Mouse (Mus musculus) hindbrain, embryonic 12.5 days (tissue): ENCODE data around the gene Chrd. TPM values are rescaled to one million over a fixed set of nuclear protein-coding genes. Genes with fewer than 3 reads are reported as not detected.

Source experiments
- ATAC-seq: fragments of 200-750 bp; cut with Nextera tagmentation; 2 replicates; pipeline ENCODE4 v1.8.0; 2017; ENCODE audit warnings: moderate TSS enrichment; ENCODE audit not compliant: low FRiP score
- H3K27ac ChIP-seq: fragments of 300-500 bp; sonication (generic); 2 replicates; pipeline ENCODE4 v1.5.1; 2016; ENCODE audit warnings: mild to moderate bottlenecking
- H3K27me3 ChIP-seq: fragments of 300-500 bp; sonication (generic); 2 replicates; pipeline ENCODE4 v1.6.1; 2016; ENCODE audit warnings: mild to moderate bottlenecking
- H3K36me3 ChIP-seq: fragments of 300-500 bp; sonication (generic); 2 replicates; pipeline ENCODE4 v1.6.1; 2016; ENCODE audit warnings: mild to moderate bottlenecking
- H3K4me1 ChIP-seq: fragments of 300-500 bp; sonication (generic); 2 replicates; pipeline ENCODE4 v1.6.1; 2016
- H3K4me2 ChIP-seq: fragments of 300-500 bp; sonication (generic); replicated peaks from 2 replicates; pipeline ENCODE4 v1.6.1; 2016; ENCODE audit warnings: mild to moderate bottlenecking
- H3K4me3 ChIP-seq: fragments of 300-500 bp; sonication (generic); 2 replicates; pipeline ENCODE4 v1.5.1; 2016; ENCODE audit warnings: mild to moderate bottlenecking
- H3K9ac ChIP-seq: fragments of 300-500 bp; sonication (generic); 2 replicates; pipeline ENCODE4 v1.6.1; 2016; ENCODE audit warnings: mild to moderate bottlenecking, moderate library complexity
- H3K9me3 ChIP-seq: fragments of 300-500 bp; sonication (generic); replicated peaks from 2 replicates; pipeline ENCODE4 v1.6.1; 2016; ENCODE audit warnings: mild to moderate bottlenecking
- WGBS: fragments of 180-500 bp; shearing (Covaris S2); methylation state at CpG from one replicate; pipeline ENCODE4 v1.1.7; 2016; 5-methylcytosine and 5-hydroxymethylcytosine counted together
- polyA plus RNA-seq: library from polyadenylated mRNA; unstranded; fragments of >200 nt; fragmentation: Nextera tagmentation; extraction: Ambion mirVana; gene quantifications from 2 replicates; pipeline ENCODE4 v1.2.1, GENCODE M21; 2016

Gene Chrd
- polyA plus RNA-seq, 1 experiment from 2014 or later = 6.0 TPM

GRCm38 (mm10) chr16:20702522-20702893 is 30.4 kb upstream of the Chrd start:
- H3K4me3 ChIP-seq = no peak overlapping the region
- 5% methylated on average over 8 of the region's 8 CpGs for WGBS
- peak overlapping the region; percentile 84 for H3K27ac ChIP-seq
- H3K9ac ChIP-seq = 0 out of 2 replicates have a peak overlapping the region, but pooled peaks have one; percentile 14
- no peaks in the 10 kb centered on the region for H3K9me3 ChIP-seq
- peak; percentile 58 for ATAC-seq
- peaks cover 27% of the 10 kb centered on the region for H3K4me1 ChIP-seq
- peak overlapping the region; percentile 16; the same call in 1 of the 2 replicates for H3K4me2 ChIP-seq
- peaks cover 47% of the 10 kb centered on the region for H3K36me3 ChIP-seq
- no peaks in the 10 kb centered on the region for H3K27me3 ChIP-seq

- peaks cover 27% of the 10 kb centered on the region for H3K4me1 ChIP-seq
- H3K36me3 ChIP-seq = peaks cover 53% of the 10 kb centered on the region
Observed at GRCm38 (mm10) chr16:20703071-20703470, 29.9 kb upstream of the Chrd start.

GRCm38 (mm10) chr16:20703699-20704400 is 29.1 kb upstream of the Chrd start:
- H3K27ac ChIP-seq = no peak overlapping the region
- peaks cover 60% of the 10 kb centered on the region for H3K36me3 ChIP-seq
- H3K27me3 ChIP-seq = no peaks in the 10 kb centered on the region
- H3K4me1 ChIP-seq = peaks cover 27% of the 10 kb centered on the region
- WGBS = 95% methylated on average over 6 of the region's 6 CpGs
- no peak overlapping the region for H3K4me3 ChIP-seq
- H3K9ac ChIP-seq = no peak overlapping the region
- ATAC-seq = no peak
- H3K4me2 ChIP-seq = no peak overlapping the region
- H3K9me3 ChIP-seq = no peaks in the 10 kb centered on the region

More at GRCm38 (mm10) chr16:20703071-20703470, 29.9 kb upstream of the Chrd start:
- H3K27ac ChIP-seq = no peak overlapping the region
- ATAC-seq = peak; percentile 4; the same call in 1 of the 2 replicates
- 0 out of 2 replicates have a peak overlapping the region, but pooled peaks have one; percentile 3 for H3K9ac ChIP-seq
- no peak overlapping the region for H3K4me2 ChIP-seq
- no peak overlapping the region for H3K4me3 ChIP-seq
- H3K27me3 ChIP-seq = no peaks in the 10 kb centered on the region
- 92% methylated on average over 10 of the region's 10 CpGs for WGBS
- H3K9me3 ChIP-seq = no peaks in the 10 kb centered on the region

- WGBS = 73% methylated on average over 3 of the region's 3 CpGs
- H3K9me3 ChIP-seq = no peaks in the 10 kb centered on the region
- no peak for ATAC-seq
- no peak overlapping the region for H3K9ac ChIP-seq
- H3K4me1 ChIP-seq = peaks cover 21% of the 10 kb centered on the region
- no peak overlapping the region for H3K27ac ChIP-seq
- H3K4me3 ChIP-seq = no peak overlapping the region
- H3K27me3 ChIP-seq = no peaks in the 10 kb centered on the region
- H3K36me3 ChIP-seq = peaks cover 54% of the 10 kb centered on the region
- H3K4me2 ChIP-seq = no peak overlapping the region
Observed at GRCm38 (mm10) chr16:20705786-20706185, 27.1 kb upstream of the Chrd start.

DNA sequence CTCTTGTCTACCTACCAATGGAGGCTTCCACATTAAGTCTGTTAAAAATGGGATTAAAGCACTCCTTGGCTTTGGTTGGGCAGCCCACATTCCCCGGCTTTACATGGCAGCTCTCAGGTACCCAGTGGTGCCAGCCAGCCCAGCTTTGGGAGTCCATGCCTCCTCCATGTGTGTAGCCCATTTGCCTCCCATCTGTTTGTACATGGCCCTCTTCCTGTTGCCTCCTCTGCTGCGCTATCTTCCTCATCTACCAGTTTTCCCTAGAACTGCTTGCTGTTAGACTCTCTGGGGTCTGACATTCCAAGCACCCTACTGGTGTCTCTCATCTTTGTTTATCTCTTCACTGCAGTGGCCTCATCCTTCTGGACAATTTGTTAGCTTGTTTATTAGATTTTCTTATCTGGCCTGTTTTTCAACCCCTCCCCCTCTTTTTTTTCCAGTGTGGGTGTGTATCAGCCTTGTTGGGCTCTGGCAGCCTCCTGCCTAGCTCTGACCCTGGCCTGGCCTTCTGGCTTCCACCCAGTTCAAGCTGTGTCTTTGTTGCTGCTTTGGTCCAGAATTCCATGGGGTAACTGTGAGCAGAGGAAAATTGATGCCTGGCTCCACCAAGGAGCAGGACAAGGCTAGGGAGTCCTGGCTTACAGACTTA is 26.4 kb upstream of the Chrd start:
- Histone ChIP-seq H3K9me3 (no peaks in the 10 kb centered on the region), H3K27me3 (no peaks in the 10 kb centered on the region), H3K36me3 (peaks cover 61% of the 10 kb centered on the region), H3K4me3 (no peak overlapping the region), H3K27ac (no peak overlapping the region), H3K9ac (no peak overlapping the region), H3K4me2 (no peak overlapping the region), H3K4me1 (peaks cover 17% of the 10 kb centered on the region)
- 93% methylated on average over 2 of the region's 2 CpGs for WGBS
- no peak for ATAC-seq

GRCm38 (mm10) chr16:20708220-20708938 is 24.5 kb upstream of the Chrd start:
- WGBS = 92% methylated on average over 21 of the region's 21 CpGs
- H3K9me3 ChIP-seq = no peaks in the 10 kb centered on the region
- no peak overlapping the region for H3K4me3 ChIP-seq
- ATAC-seq = peak; percentile 1; the same call in 1 of the 2 replicates
- peaks cover 2% of the 10 kb centered on the region for H3K4me1 ChIP-seq
- H3K9ac ChIP-seq = no peak overlapping the region; the same call in 1 of the 2 replicates
- H3K27ac ChIP-seq = no peak overlapping the region
- H3K36me3 ChIP-seq = peaks cover 71% of the 10 kb centered on the region
- no peak overlapping the region for H3K4me2 ChIP-seq
- H3K27me3 ChIP-seq = no peaks in the 10 kb centered on the region

DNA sequence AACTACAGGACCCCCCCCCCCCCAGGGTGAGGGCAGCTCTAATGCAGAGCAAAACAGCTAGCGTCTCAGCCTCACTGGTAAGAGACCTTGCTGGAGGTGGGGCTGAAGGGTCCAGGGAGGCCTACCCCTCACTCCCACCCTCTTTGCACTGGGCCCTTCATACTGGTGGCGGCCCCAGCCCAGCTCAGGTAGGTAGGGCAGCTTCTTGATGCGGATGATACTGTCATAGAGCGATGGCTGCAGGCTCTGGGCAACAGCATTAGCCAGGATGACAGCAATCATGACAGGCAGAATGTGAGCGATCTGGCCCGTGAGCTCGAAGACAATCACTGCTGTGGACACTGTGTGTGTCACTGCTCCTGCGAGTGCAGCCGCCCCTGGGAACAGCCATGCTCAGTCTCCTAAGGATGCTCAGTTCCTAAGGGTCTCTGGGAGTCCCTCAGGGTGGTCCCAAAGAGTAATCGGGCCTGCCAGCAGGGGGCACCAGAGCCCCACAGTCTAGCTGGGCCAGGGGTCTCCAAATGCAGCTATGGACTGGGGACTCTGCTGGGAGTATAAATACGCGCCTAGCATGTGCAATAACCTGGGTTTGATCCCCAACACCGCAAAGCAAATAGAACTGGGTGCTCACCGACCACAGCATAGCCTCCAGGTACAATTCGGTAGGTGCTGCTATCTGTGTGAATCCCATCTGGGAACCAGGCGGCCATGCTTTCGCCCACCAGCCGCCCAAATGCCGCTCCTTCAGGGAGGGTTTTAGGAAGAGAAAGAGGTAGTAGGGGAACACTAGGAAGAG is 23.8 kb upstream of the Chrd start:
- ATAC-seq = peak; percentile 62
- H3K4me1 ChIP-seq = peaks cover 10% of the 10 kb centered on the region
- H3K36me3 ChIP-seq = peaks cover 67% of the 10 kb centered on the region
- 76% methylated on average over 19 of the region's 19 CpGs for WGBS
- H3K4me2 ChIP-seq = no peak overlapping the region
- no peaks in the 10 kb centered on the region for H3K27me3 ChIP-seq
- no peaks in the 10 kb centered on the region for H3K9me3 ChIP-seq
- no peak overlapping the region for H3K27ac ChIP-seq
- no peak overlapping the region for H3K4me3 ChIP-seq
- H3K9ac ChIP-seq = no peak overlapping the region; the same call in 1 of the 2 replicates

GRCm38 (mm10) chr16:20710370-20710769 is 22.6 kb upstream of the Chrd start:
- Histone ChIP-seq H3K36me3 (peaks cover 60% of the 10 kb centered on the region), H3K4me2 (no peak overlapping the region), H3K4me1 (peaks cover 22% of the 10 kb centered on the region), H3K9ac (no peak overlapping the region), H3K27ac (no peak overlapping the region), H3K9me3 (no peaks in the 10 kb centered on the region), H3K27me3 (no peaks in the 10 kb centered on the region), H3K4me3 (no peak overlapping the region)
- no peak for ATAC-seq
- 92% methylated on average over 11 of the region's 11 CpGs for WGBS

DNA sequence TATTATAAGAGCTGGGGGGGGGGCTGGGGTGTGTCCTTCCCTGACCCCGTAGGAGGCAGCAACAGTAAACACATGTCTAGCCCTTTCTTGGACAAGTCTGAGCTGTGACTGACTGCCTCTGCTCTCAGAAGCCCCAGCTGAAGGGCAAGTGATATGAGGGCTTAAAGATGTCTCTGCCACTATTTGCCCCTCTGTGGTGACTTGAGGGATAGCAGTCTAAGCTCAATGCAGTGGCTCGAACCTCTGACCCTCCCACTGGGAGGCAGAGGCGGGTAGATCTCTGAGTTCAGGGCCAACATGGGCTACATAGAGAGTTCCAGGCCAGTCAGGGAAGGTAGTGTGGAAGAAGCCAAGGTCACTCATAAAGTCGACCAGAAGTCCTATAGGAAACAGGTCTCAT is 22.1 kb upstream of the Chrd start:
- Histone ChIP-seq H3K9me3 (no peaks in the 10 kb centered on the region), H3K9ac (no peak overlapping the region), H3K27ac (no peak overlapping the region), H3K4me1 (peaks cover 25% of the 10 kb centered on the region), H3K4me3 (no peak overlapping the region), H3K36me3 (peaks cover 58% of the 10 kb centered on the region), H3K4me2 (no peak overlapping the region), H3K27me3 (no peaks in the 10 kb centered on the region)
- no peak for ATAC-seq
- 87% methylated on average over 4 of the region's 4 CpGs for WGBS

DNA sequence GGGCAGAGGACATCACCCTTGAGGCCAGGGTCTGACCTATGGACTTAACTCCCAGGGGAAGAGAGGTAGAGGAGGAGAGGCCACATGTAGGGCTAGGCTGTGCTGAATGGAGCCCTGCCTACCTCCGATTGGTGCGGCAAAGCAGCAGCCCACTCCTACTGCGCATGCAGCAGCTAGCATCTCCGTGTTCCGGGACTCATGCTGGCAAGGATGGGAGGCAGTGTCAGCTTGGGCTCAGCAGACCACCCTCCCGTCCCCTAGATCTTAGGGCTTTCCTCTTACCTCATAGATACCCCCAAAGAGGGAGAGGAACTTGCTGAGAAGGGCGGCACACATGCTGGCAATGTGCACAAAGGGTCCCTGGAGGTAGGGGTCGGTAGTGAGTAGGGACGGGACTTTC is 20.7 kb upstream of the Chrd start:
- Histone ChIP-seq H3K36me3 (peaks cover 45% of the 10 kb centered on the region), H3K4me2 (no peak overlapping the region), H3K9me3 (no peaks in the 10 kb centered on the region), H3K4me3 (no peak overlapping the region), H3K27ac (no peak overlapping the region), H3K4me1 (peaks cover 34% of the 10 kb centered on the region), H3K27me3 (no peaks in the 10 kb centered on the region), H3K9ac (no peak overlapping the region)
- 79% methylated on average over 9 of the region's 9 CpGs for WGBS
- ATAC-seq = no peak

DNA sequence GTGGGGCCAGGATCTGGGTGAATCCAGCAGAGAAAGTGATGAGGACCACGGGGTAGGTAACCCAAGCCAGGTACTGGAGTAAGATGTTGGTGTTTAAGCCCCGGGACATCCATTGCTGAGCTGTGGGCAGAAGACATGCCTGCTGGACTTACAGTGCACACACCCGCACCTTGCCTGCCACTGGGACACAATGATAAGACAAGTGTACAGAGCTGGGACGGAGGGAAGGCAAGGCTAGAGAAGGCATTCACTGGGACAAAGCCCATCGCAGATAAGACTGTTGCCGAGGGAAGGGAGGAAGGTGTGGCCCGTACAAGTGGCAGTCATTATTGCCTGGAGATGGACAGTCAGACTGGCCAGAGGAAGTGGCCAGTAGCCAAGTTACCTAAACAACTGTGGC is 20.0 kb upstream of the Chrd start:
- peaks cover 37% of the 10 kb centered on the region for H3K4me1 ChIP-seq
- H3K9ac ChIP-seq = no peak overlapping the region
- no peak for ATAC-seq
- H3K36me3 ChIP-seq = peaks cover 38% of the 10 kb centered on the region
- H3K4me3 ChIP-seq = no peak overlapping the region
- H3K4me2 ChIP-seq = no peak overlapping the region
- H3K27me3 ChIP-seq = no peaks in the 10 kb centered on the region
- H3K27ac ChIP-seq = no peak overlapping the region
- WGBS = 91% methylated on average over 7 of the region's 7 CpGs
- H3K9me3 ChIP-seq = no peaks in the 10 kb centered on the region
